ENCODE assay signal across 15 mouse cellular contexts in the genomic region with DNA sequence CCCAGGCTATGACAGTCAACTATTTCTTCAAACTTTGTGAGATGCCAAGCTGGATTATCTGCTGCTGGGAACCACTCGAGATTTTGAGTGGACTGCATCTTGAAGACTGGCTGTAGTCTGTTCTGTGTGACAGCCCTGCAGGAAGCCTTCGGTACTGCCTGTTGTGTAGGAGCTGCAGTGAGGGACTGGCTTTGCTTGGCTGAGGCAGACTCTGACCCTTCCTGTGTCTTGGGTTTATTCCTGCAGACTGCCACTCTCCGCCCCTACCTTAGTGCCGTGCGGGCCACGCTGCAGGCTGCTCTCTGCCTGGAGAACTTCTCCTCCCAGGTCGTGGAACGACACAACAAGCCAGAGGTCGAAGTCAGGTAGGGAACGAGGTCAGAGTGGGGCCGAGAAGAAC. TPM values are rescaled to one million over a fixed set of nuclear protein-coding genes. Genes with fewer than 3 reads are reported as not detected.
DNase-seq lines count a peak whose midpoint lies in the region; ATAC-seq and TF ChIP-seq lines count a peak whose summit lies in the region.
"Had no signal": no experiment of that assay in that cellular context is flagged by ENCODE, and none has a peak within 500 bp of the region (broad histone marks: within the 10 kb centered on the region; RNA-seq: fewer than 3 reads in every experiment).

No protein-coding gene starts in this region.

- 82% methylated on average over 11 of the region's 11 CpGs for WGBS in heart, postnatal 0 days
- WGBS in midbrain, postnatal 0 days, result 92% methylated on average over 11 of the region's 11 CpGs
- 93% methylated on average over 11 of the region's 11 CpGs for WGBS in midbrain, embryonic 10.5 days
- 94% methylated on average over 11 of the region's 11 CpGs for WGBS in hindbrain, embryonic 13.5 days

- H3K27me3 ChIP-seq in heart, postnatal 0 days (ENCODE audit: control insufficient read depth, insufficient read depth, low read length), result no peaks in the 10 kb centered on the region
- no peaks in the 10 kb centered on the region for H3K27me3 ChIP-seq in midbrain, postnatal 0 days (ENCODE audit: insufficient read depth, low read length)
- H3K27me3 ChIP-seq in midbrain, embryonic 10.5 days (ENCODE audit: low read depth, poor library complexity, severe bottlenecking), result no peaks in the 10 kb centered on the region
- H3K27me3 ChIP-seq in hindbrain, embryonic 13.5 days, result no peaks in the 10 kb centered on the region
- H3K27me3 ChIP-seq: embryonic facial prominence, embryonic 15.5 days; forebrain, embryonic 13.5 days; heart, embryonic 13.5 days; midbrain, embryonic 13.5 days; Patski had no signal

- H3K27ac ChIP-seq in heart, postnatal 0 days (ENCODE audit: low read depth), result no peak overlapping the region
- H3K27ac ChIP-seq in midbrain, postnatal 0 days (ENCODE audit: low read depth, low read length), result no peak overlapping the region
- H3K27ac ChIP-seq in midbrain, embryonic 10.5 days (replicated peaks), result no peak overlapping the region
- H3K27ac ChIP-seq in hindbrain, embryonic 13.5 days, result no peak overlapping the region
- H3K27ac ChIP-seq: embryonic facial prominence, embryonic 15.5 days; forebrain, embryonic 13.5 days; gastrocnemius, adult 2 months; heart, embryonic 13.5 days; midbrain, embryonic 13.5 days had no signal

- H3K4me3 ChIP-seq in heart, postnatal 0 days (ENCODE audit: low read depth, low read length), result no peak overlapping the region
- H3K4me3 ChIP-seq in midbrain, postnatal 0 days (ENCODE audit: low read depth, low read length), result no peak overlapping the region
- H3K4me3 ChIP-seq in midbrain, embryonic 10.5 days, result no peak overlapping the region
- no peak overlapping the region for H3K4me3 ChIP-seq in hindbrain, embryonic 13.5 days
- H3K4me3 ChIP-seq: embryonic facial prominence, embryonic 15.5 days; forebrain, embryonic 13.5 days; heart, embryonic 13.5 days; midbrain, embryonic 13.5 days had no signal

- peaks cover 14% of the 10 kb centered on the region for H3K4me1 ChIP-seq in heart, postnatal 0 days (ENCODE audit: control insufficient read depth, insufficient read depth)
- H3K4me1 ChIP-seq in midbrain, postnatal 0 days (ENCODE audit: insufficient read depth, low read length), result no peaks in the 10 kb centered on the region; the same call in 1 of the 2 replicates
- peaks cover 28% of the 10 kb centered on the region for H3K4me1 ChIP-seq in midbrain, embryonic 10.5 days
- H3K4me1 ChIP-seq in hindbrain, embryonic 13.5 days (replicated peaks), result peaks cover 28% of the 10 kb centered on the region

- H3K4me2 ChIP-seq in heart, postnatal 0 days (ENCODE audit: low read depth, low read length), result no peak overlapping the region
- H3K4me2 ChIP-seq in midbrain, postnatal 0 days (ENCODE audit: low read depth, low read length, poor library complexity, severe bottlenecking), result no peak overlapping the region
- no peak overlapping the region for H3K4me2 ChIP-seq in hindbrain, embryonic 13.5 days
- H3K4me2 ChIP-seq: embryonic facial prominence, embryonic 15.5 days; forebrain, embryonic 13.5 days; midbrain, embryonic 13.5 days had no signal

- no peak for ATAC-seq in heart, postnatal 0 days (ENCODE audit: insufficient read depth, low read depth)
- ATAC-seq in midbrain, postnatal 0 days (ENCODE audit: low FRiP score), result no peak
- ATAC-seq in hindbrain, embryonic 13.5 days (ENCODE audit: low FRiP score), result no peak
- ATAC-seq: forebrain, embryonic 13.5 days; midbrain, embryonic 13.5 days; Patski had no signal

- 0 out of 2 replicates have a peak, but pooled peaks have one; percentile 5 for TF ChIP-seq CTCF in heart, postnatal 0 days (IDR thresholded peaks at IDR 0.05; ENCODE audit: low read depth)
- TF ChIP-seq CTCF in midbrain, postnatal 0 days (IDR thresholded peaks at IDR 0.05), result peak; percentile 14; the same call in 1 of the 2 replicates

- no peaks in the 10 kb centered on the region for H3K9me3 ChIP-seq in heart, postnatal 0 days (replicated peaks; ENCODE audit: control insufficient read depth, low read length)
- H3K9me3 ChIP-seq in midbrain, postnatal 0 days (ENCODE audit: low read length), result no peaks in the 10 kb centered on the region
- no peaks in the 10 kb centered on the region for H3K9me3 ChIP-seq in midbrain, embryonic 10.5 days (replicated peaks)
- H3K9me3 ChIP-seq in hindbrain, embryonic 13.5 days, result no peaks in the 10 kb centered on the region
- H3K9me3 ChIP-seq: embryonic facial prominence, embryonic 15.5 days; forebrain, embryonic 13.5 days; heart, embryonic 13.5 days; midbrain, embryonic 13.5 days had no signal

- no peak for DNase-seq in heart, postnatal 0 days (ENCODE audit: low spot score)
- no peak for DNase-seq in heart, postnatal 4 days
- no peak for DNase-seq in midbrain, postnatal 0 days (ENCODE audit: low spot score)
- DNase-seq in midbrain, embryonic 10.5 days (ENCODE audit: low spot score), result no peak
- peak; percentile 31 for DNase-seq in kidney, postnatal 14 days
- DNase-seq in urinary bladder, adult 2 months (ENCODE audit: low spot score), result no peak
- DNase-seq: adrenal gland, adult 2 months; gastrocnemius, adult 2 months; left cerebral cortex, postnatal 4 days had no signal

- peaks cover 54% of the 10 kb centered on the region for H3K36me3 ChIP-seq in heart, postnatal 0 days (replicated peaks; ENCODE audit: control insufficient read depth, insufficient read depth, low read length)
- H3K36me3 ChIP-seq in midbrain, postnatal 0 days (ENCODE audit: insufficient read depth, low read length), result peaks cover 32% of the 10 kb centered on the region
- H3K36me3 ChIP-seq in midbrain, embryonic 10.5 days, result peaks cover 61% of the 10 kb centered on the region
- peaks cover 58% of the 10 kb centered on the region for H3K36me3 ChIP-seq in hindbrain, embryonic 13.5 days

- H3K9ac ChIP-seq in heart, postnatal 0 days (replicated peaks; ENCODE audit: low read depth, low read length), result no peak overlapping the region
- no peak overlapping the region for H3K9ac ChIP-seq in midbrain, postnatal 0 days (replicated peaks; ENCODE audit: low read length, poor library complexity, severe bottlenecking)
- H3K9ac ChIP-seq in hindbrain, embryonic 13.5 days, result no peak overlapping the region
- H3K9ac ChIP-seq: embryonic facial prominence, embryonic 15.5 days; forebrain, embryonic 13.5 days; midbrain, embryonic 13.5 days had no signal

- no peak for TF ChIP-seq EP300 in heart, postnatal 0 days (IDR thresholded peaks at IDR 0.05; ENCODE audit: low read depth)

RNA-seq across cellular contexts. Expression of gene Arpc4, which starts 2.6 kb away (rescaled TPM):
- total RNA-seq in heart, postnatal 0 days (2014; rRNA removed; ENCODE audit: low replicate concordance), result 129 and 146 TPM in 2 replicates
- polyA plus RNA-seq in heart, postnatal 0 days (2015; fragmentation: Nextera tagmentation; extraction: Ambion mirVana), result 201 and 203 TPM in 2 replicates
- total RNA-seq in heart, postnatal 4 days (2021), result 100 to 1,000 TPM; 142 to 143 TPM
- 190 and 200 TPM in 2 replicates for total RNA-seq in midbrain, postnatal 0 days (2014; rRNA removed)
- 505 TPM in 2 replicates for polyA plus RNA-seq in midbrain, postnatal 0 days (2015; fragmentation: Nextera tagmentation; extraction: Ambion mirVana)
- 379 and 381 TPM in 2 replicates for polyA plus RNA-seq in midbrain, embryonic 10.5 days (2016; fragmentation: Nextera tagmentation; extraction: Ambion mirVana)
- polyA plus RNA-seq in urinary bladder, adult 2 months (2012; rRNA removed), result 116 TPM in 2 replicates
- polyA plus RNA-seq in hindbrain, embryonic 13.5 days (2015; fragmentation: Nextera tagmentation; extraction: Ambion mirVana), result 416 and 430 TPM in 2 replicates

RNA-seq across cellular contexts. Expression of gene Tada3, which starts 2.8 kb away (rescaled TPM):
- 11.6 and 45.1 TPM in 2 replicates for total RNA-seq in heart, postnatal 0 days (2014; rRNA removed; ENCODE audit: low replicate concordance)
- 28.9 and 30.2 TPM in 2 replicates for polyA plus RNA-seq in heart, postnatal 0 days (2015; fragmentation: Nextera tagmentation; extraction: Ambion mirVana)
- total RNA-seq in heart, postnatal 4 days (2021), result 10 to 100 TPM; 23.8 to 26.0 TPM
- total RNA-seq in midbrain, postnatal 0 days (2014; rRNA removed), result 27.8 and 31.0 TPM in 2 replicates
- polyA plus RNA-seq in midbrain, postnatal 0 days (2015; fragmentation: Nextera tagmentation; extraction: Ambion mirVana), result 73.8 and 74.0 TPM in 2 replicates
- 59.2 and 62.9 TPM in 2 replicates for polyA plus RNA-seq in midbrain, embryonic 10.5 days (2016; fragmentation: Nextera tagmentation; extraction: Ambion mirVana)
- 36.3 and 38.5 TPM in 2 replicates for polyA plus RNA-seq in urinary bladder, adult 2 months (2012; rRNA removed)
- 70.0 and 70.6 TPM in 2 replicates for polyA plus RNA-seq in hindbrain, embryonic 13.5 days (2015; fragmentation: Nextera tagmentation; extraction: Ambion mirVana)

RNA-seq across cellular contexts. Expression of gene Ttll3, which starts 8.6 kb away (rescaled TPM):
- total RNA-seq in heart, postnatal 0 days (2014; rRNA removed; ENCODE audit: low replicate concordance), result 2.5 and 10.4 TPM in 2 replicates
- polyA plus RNA-seq in heart, postnatal 0 days (2015; fragmentation: Nextera tagmentation; extraction: Ambion mirVana), result 0.64 and 0.97 TPM in 2 replicates
- 1 to 10 TPM; 1.7 to 2.7 TPM for total RNA-seq in heart, postnatal 4 days (2021)
- total RNA-seq in midbrain, postnatal 0 days (2014; rRNA removed), result 10.0 and 20.0 TPM in 2 replicates
- polyA plus RNA-seq in midbrain, postnatal 0 days (2015; fragmentation: Nextera tagmentation; extraction: Ambion mirVana), result 10.2 and 14.6 TPM in 2 replicates
- 5.9 and 6.7 TPM in 2 replicates for polyA plus RNA-seq in midbrain, embryonic 10.5 days (2016; fragmentation: Nextera tagmentation; extraction: Ambion mirVana)
- 6.3 and 8.5 TPM in 2 replicates for polyA plus RNA-seq in urinary bladder, adult 2 months (2012; rRNA removed)
- 11.8 TPM in 2 replicates for polyA plus RNA-seq in hindbrain, embryonic 13.5 days (2015; fragmentation: Nextera tagmentation; extraction: Ambion mirVana)

RNA-seq across cellular contexts. Expression of gene Camk1, which starts 36.7 kb away (rescaled TPM):
- total RNA-seq in heart, postnatal 0 days (2014; rRNA removed; ENCODE audit: low replicate concordance), result 105 and 115 TPM in 2 replicates
- 94.5 and 98.4 TPM in 2 replicates for polyA plus RNA-seq in heart, postnatal 0 days (2015; fragmentation: Nextera tagmentation; extraction: Ambion mirVana)
- total RNA-seq in heart, postnatal 4 days (2021), result 10 to 100 TPM; 73.5 to 73.7 TPM
- 102 and 119 TPM in 2 replicates for total RNA-seq in midbrain, postnatal 0 days (2014; rRNA removed)
- 132 and 142 TPM in 2 replicates for polyA plus RNA-seq in midbrain, postnatal 0 days (2015; fragmentation: Nextera tagmentation; extraction: Ambion mirVana)
- 47.2 and 54.3 TPM in 2 replicates for polyA plus RNA-seq in midbrain, embryonic 10.5 days (2016; fragmentation: Nextera tagmentation; extraction: Ambion mirVana)
- polyA plus RNA-seq in urinary bladder, adult 2 months (2012; rRNA removed), result 71.5 and 80.8 TPM in 2 replicates
- 79.6 and 86.3 TPM in 2 replicates for polyA plus RNA-seq in hindbrain, embryonic 13.5 days (2015; fragmentation: Nextera tagmentation; extraction: Ambion mirVana)

RNA-seq across cellular contexts. Expression of gene Rpusd3, which starts 38.7 kb away (rescaled TPM):
- total RNA-seq in heart, postnatal 0 days (2014; rRNA removed; ENCODE audit: low replicate concordance), result 15.0 and 23.2 TPM in 2 replicates
- polyA plus RNA-seq in heart, postnatal 0 days (2015; fragmentation: Nextera tagmentation; extraction: Ambion mirVana), result 12.8 and 15.5 TPM in 2 replicates
- 1 to 10 TPM; 7.1 to 7.9 TPM for total RNA-seq in heart, postnatal 4 days (2021)
- total RNA-seq in midbrain, postnatal 0 days (2014; rRNA removed), result 17.1 and 53.8 TPM in 2 replicates
- 22.0 and 27.2 TPM in 2 replicates for polyA plus RNA-seq in midbrain, postnatal 0 days (2015; fragmentation: Nextera tagmentation; extraction: Ambion mirVana)
- 36.3 and 43.4 TPM in 2 replicates for polyA plus RNA-seq in midbrain, embryonic 10.5 days (2016; fragmentation: Nextera tagmentation; extraction: Ambion mirVana)
- polyA plus RNA-seq in urinary bladder, adult 2 months (2012; rRNA removed), result 11.8 and 17.3 TPM in 2 replicates
- polyA plus RNA-seq in hindbrain, embryonic 13.5 days (2015; fragmentation: Nextera tagmentation; extraction: Ambion mirVana), result 17.5 and 19.5 TPM in 2 replicates
